Mouse (Mus musculus) embryonic facial prominence, embryonic 15.5 days (tissue): ENCODE measurements at regions not wholly inside any gene's neighbourhood (a gene's known extent, or its start where the extent isn't known, plus 50 kb on each side); places are given as distances from the start of the nearest gene placed in this dataset.

Experiments
- ATAC-seq: fragments of 200-750 bp; cut with Nextera tagmentation; 2 replicates; pipeline ENCODE4 v1.8.0; 2017; ENCODE audit warnings: low read depth, moderate TSS enrichment; ENCODE audit not compliant: insufficient number of reproducible peaks, low FRiP score, low TSS enrichment
- H3K27ac ChIP-seq: fragments of 300-500 bp; sonication (generic); replicated peaks from 2 replicates; pipeline ENCODE4 v1.5.1; 2015; ENCODE audit warnings: mild to moderate bottlenecking, inconsistent platforms
- H3K27me3 ChIP-seq: fragments of 300-500 bp; sonication (generic); 2 replicates; pipeline ENCODE4 v1.6.1; 2015; ENCODE audit warnings: inconsistent platforms
- H3K36me3 ChIP-seq: fragments of 300-500 bp; sonication (generic); 2 replicates; pipeline ENCODE4 v1.6.1; 2015; ENCODE audit warnings: mild to moderate bottlenecking, inconsistent platforms
- H3K4me1 ChIP-seq: fragments of 300-500 bp; sonication (generic); 2 replicates; pipeline ENCODE4 v1.6.1; 2015; ENCODE audit warnings: inconsistent platforms
- H3K4me2 ChIP-seq: fragments of 300-500 bp; sonication (generic); replicated peaks from 2 replicates; pipeline ENCODE4 v1.6.1; 2015; ENCODE audit warnings: mild to moderate bottlenecking, inconsistent platforms
- H3K4me3 ChIP-seq: fragments of 300-500 bp; sonication (generic); replicated peaks from 2 replicates; pipeline ENCODE4 v1.5.1; 2015; ENCODE audit warnings: mild to moderate bottlenecking, inconsistent platforms
- H3K9ac ChIP-seq: fragments of 300-500 bp; sonication (generic); 2 replicates; pipeline ENCODE4 v1.6.1; 2015; ENCODE audit warnings: inconsistent platforms
- H3K9me3 ChIP-seq: fragments of 300-500 bp; sonication (generic); replicated peaks from 2 replicates; pipeline ENCODE4 v1.6.1; 2016; ENCODE audit warnings: inconsistent platforms
- WGBS: fragments of 180-500 bp; shearing (Covaris S2); methylation state at CpG from one replicate; pipeline ENCODE4 v1.1.7; 2015; 5-methylcytosine and 5-hydroxymethylcytosine counted together

GRCm38 (mm10) chr13:92911660-92912284, 67.2 kb downstream of the Mtx3 start:
- H3K4me3 ChIP-seq: no peak overlapping the region
- ATAC-seq: no peak
- no peak overlapping the region for H3K27ac ChIP-seq
- WGBS: 59% methylated on average over 11 of the region's 11 CpGs
- H3K9me3 ChIP-seq: no peaks in the 10 kb centered on the region
- H3K4me2 ChIP-seq: no peak overlapping the region
- H3K36me3 ChIP-seq: no peaks in the 10 kb centered on the region
- no peak overlapping the region for H3K9ac ChIP-seq
- H3K27me3 ChIP-seq: no peaks in the 10 kb centered on the region
- H3K4me1 ChIP-seq: no peaks in the 10 kb centered on the region

- whole genome bisulfite sequencing: 48% methylated on average over 2 of the region's 2 CpGs
- no peak overlapping the region for H3K9ac ChIP-seq
- H3K4me1 ChIP-seq: no peaks in the 10 kb centered on the region
- no peak overlapping the region for H3K4me2 ChIP-seq
- no peak overlapping the region for H3K4me3 ChIP-seq
- H3K27me3 ChIP-seq: no peaks in the 10 kb centered on the region
- no peak overlapping the region for H3K27ac ChIP-seq
- H3K36me3 ChIP-seq: no peaks in the 10 kb centered on the region
- ATAC-seq: no peak
- H3K9me3 ChIP-seq: no peaks in the 10 kb centered on the region
Measured at GRCm38 (mm10) chr13:92912661-92913060, 68.1 kb downstream of the Mtx3 start.

GRCm38 (mm10) chr13:92914631-92915030, 70.1 kb downstream of the Mtx3 start:
- WGBS: 74% methylated on average over 3 of the region's 3 CpGs
- Histone ChIP-seq H3K9me3 (no peaks in the 10 kb centered on the region), H3K9ac (no peak overlapping the region), H3K4me3 (no peak overlapping the region), H3K27me3 (no peaks in the 10 kb centered on the region), H3K36me3 (no peaks in the 10 kb centered on the region), H3K4me1 (no peaks in the 10 kb centered on the region), H3K27ac (no peak overlapping the region), H3K4me2 (no peak overlapping the region)
- ATAC-seq: no peak

- Histone ChIP-seq H3K9me3 (no peaks in the 10 kb centered on the region), H3K4me1 (no peaks in the 10 kb centered on the region), H3K4me2 (no peak overlapping the region), H3K27me3 (no peaks in the 10 kb centered on the region), H3K36me3 (no peaks in the 10 kb centered on the region), H3K27ac (no peak overlapping the region), H3K9ac (no peak overlapping the region), H3K4me3 (no peak overlapping the region)
- WGBS: 64% methylated on average over 2 of the region's 2 CpGs
- ATAC-seq: no peak
Measured at GRCm38 (mm10) chr13:92915221-92915839, 70.8 kb downstream of the Mtx3 start.

GRCm38 (mm10) chr13:92915948-92916710, 71.6 kb downstream of the Mtx3 start:
- no peak for ATAC-seq
- 74% methylated on average over 5 of the region's 5 CpGs for WGBS

DNA sequence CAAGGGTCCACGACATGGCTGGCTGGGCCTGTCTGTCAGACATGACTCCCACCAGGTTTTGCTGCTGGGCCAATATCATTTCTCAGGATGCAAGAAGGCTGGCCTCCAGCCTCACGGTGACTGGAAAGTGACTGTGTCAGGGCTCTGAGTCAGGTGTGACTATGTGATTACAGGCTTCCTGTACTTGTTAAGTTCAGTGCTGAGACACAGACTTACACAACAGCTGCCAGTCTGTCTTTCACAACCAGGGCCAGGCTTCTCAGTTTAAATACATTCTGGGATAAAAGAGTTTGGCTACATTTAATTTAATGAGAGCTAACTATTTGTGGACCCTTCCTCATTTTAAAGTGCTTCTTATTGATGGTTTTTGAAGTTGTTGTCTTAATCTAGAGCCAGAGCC, 75.3 kb downstream of the Mtx3 start:
- no peak overlapping the region for H3K4me2 ChIP-seq
- no peaks in the 10 kb centered on the region for H3K36me3 ChIP-seq
- no peaks in the 10 kb centered on the region for H3K4me1 ChIP-seq
- H3K27ac ChIP-seq: no peak overlapping the region
- no peak for ATAC-seq
- no peak overlapping the region for H3K9ac ChIP-seq
- WGBS: 73% methylated on average over 2 of the region's 2 CpGs
- H3K4me3 ChIP-seq: no peak overlapping the region
- no peaks in the 10 kb centered on the region for H3K27me3 ChIP-seq
- H3K9me3 ChIP-seq: no peaks in the 10 kb centered on the region

More at GRCm38 (mm10) chr13:92915948-92916710, 71.6 kb downstream of the Mtx3 start:
- Histone ChIP-seq H3K9ac (no peak overlapping the region), H3K4me2 (no peak overlapping the region), H3K27ac (no peak overlapping the region), H3K27me3 (no peaks in the 10 kb centered on the region), H3K9me3 (no peaks in the 10 kb centered on the region), H3K36me3 (no peaks in the 10 kb centered on the region), H3K4me1 (no peaks in the 10 kb centered on the region), H3K4me3 (no peak overlapping the region)

GRCm38 (mm10) chr13:92921936-92922335, 77.4 kb downstream of the Mtx3 start:
- WGBS: 89% methylated on average over 3 of the region's 3 CpGs
- Histone ChIP-seq H3K27me3 (no peaks in the 10 kb centered on the region), H3K4me3 (no peak overlapping the region), H3K4me2 (no peak overlapping the region), H3K4me1 (no peaks in the 10 kb centered on the region), H3K9ac (no peak overlapping the region), H3K9me3 (no peaks in the 10 kb centered on the region), H3K36me3 (no peaks in the 10 kb centered on the region), H3K27ac (no peak overlapping the region)
- no peak for ATAC-seq

GRCm38 (mm10) chr13:92923496-92923895, 78.9 kb downstream of the Mtx3 start:
- no peak overlapping the region for H3K4me2 ChIP-seq
- no peak for ATAC-seq
- H3K36me3 ChIP-seq: no peaks in the 10 kb centered on the region
- H3K27ac ChIP-seq: no peak overlapping the region
- 75% methylated on average over 2 of the region's 2 CpGs for WGBS
- no peaks in the 10 kb centered on the region for H3K27me3 ChIP-seq
- H3K9ac ChIP-seq: no peak overlapping the region
- H3K4me3 ChIP-seq: no peak overlapping the region
- no peaks in the 10 kb centered on the region for H3K4me1 ChIP-seq
- no peaks in the 10 kb centered on the region for H3K9me3 ChIP-seq

DNA sequence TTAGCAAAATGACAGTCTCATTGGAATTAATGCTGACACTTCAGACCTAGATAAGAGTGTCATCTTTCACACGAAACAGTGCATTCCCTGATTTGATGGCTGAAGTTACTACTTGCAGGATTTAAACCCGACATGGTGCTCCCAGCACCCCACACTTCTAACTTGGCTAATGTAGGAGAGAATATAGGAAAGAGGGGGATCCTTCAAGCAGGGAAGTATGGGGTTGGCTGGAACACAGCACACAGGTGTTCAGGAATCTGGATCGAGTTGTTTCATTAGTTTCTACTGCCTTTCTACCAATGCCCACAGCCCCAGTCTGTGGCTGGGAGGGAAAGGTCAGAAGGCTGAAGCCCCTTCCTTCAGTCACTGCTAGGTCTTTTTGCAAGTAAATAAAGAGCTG, 79.5 kb downstream of the Mtx3 start:
- Histone ChIP-seq H3K4me1 (no peaks in the 10 kb centered on the region), H3K9ac (no peak overlapping the region), H3K27ac (no peak overlapping the region), H3K9me3 (no peaks in the 10 kb centered on the region), H3K36me3 (no peaks in the 10 kb centered on the region), H3K4me3 (no peak overlapping the region), H3K27me3 (no peaks in the 10 kb centered on the region), H3K4me2 (no peak overlapping the region)
- no peak for ATAC-seq
- WGBS: 57% methylated on average over 3 of the region's 3 CpGs

- H3K4me1 ChIP-seq: no peaks in the 10 kb centered on the region
- H3K36me3 ChIP-seq: no peaks in the 10 kb centered on the region
- no peak overlapping the region for H3K27ac ChIP-seq
- WGBS: 74% methylated on average over 5 of the region's 5 CpGs
- H3K27me3 ChIP-seq: no peaks in the 10 kb centered on the region
- H3K4me3 ChIP-seq: no peak overlapping the region
- no peak for ATAC-seq
- H3K9me3 ChIP-seq: no peaks in the 10 kb centered on the region
- no peak overlapping the region for H3K9ac ChIP-seq
- H3K4me2 ChIP-seq: no peak overlapping the region
Measured at GRCm38 (mm10) chr13:92925196-92925595, 80.6 kb downstream of the Mtx3 start.

DNA sequence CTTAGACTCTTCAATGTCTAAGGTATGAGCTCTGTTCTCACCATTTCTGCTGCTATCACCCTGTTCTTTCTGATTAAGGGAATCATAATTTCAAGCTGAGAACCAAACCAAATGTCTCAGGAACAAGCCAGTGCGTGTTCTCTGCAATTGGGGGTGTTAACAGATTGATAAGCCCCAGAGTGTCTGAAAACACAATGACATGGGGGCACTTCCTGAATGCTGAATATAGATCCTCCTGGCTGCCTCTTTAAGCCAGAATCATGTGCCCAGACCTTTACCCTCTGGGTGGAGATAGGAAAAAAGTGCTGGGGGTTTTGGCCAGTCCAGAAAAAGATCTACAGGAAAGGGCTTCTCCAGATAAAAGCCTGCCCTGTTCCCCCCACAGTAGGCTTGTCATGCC, 84.0 kb downstream of the Mtx3 start:
- Histone ChIP-seq H3K4me3 (no peak overlapping the region), H3K4me2 (no peak overlapping the region), H3K4me1 (no peaks in the 10 kb centered on the region), H3K27ac (no peak overlapping the region), H3K9me3 (no peaks in the 10 kb centered on the region), H3K27me3 (no peaks in the 10 kb centered on the region), H3K9ac (no peak overlapping the region), H3K36me3 (no peaks in the 10 kb centered on the region)
- 56% methylated on average over 1 of the region's 1 CpGs for WGBS
- no peak for ATAC-seq
